Mouse (Mus musculus) midbrain, embryonic 10.5 days (tissue): ENCODE data around the gene Plekhh2. TPM values are rescaled to one million over a fixed set of nuclear protein-coding genes. Genes with fewer than 3 reads are reported as not detected.

Source experiments
- DNase-seq: peaks from one replicate; pipeline ENCODE4 v3.0.0-alpha.2; 2017; ENCODE audit warnings: low spot score
- H3K27ac ChIP-seq: fragments of 300-500 bp; sonication (generic); replicated peaks from 2 replicates; pipeline ENCODE4 v1.5.1; 2016; ENCODE audit warnings: mild to moderate bottlenecking
- H3K27me3 ChIP-seq: fragments of 300-500 bp; sonication (generic); 2 replicates; pipeline ENCODE4 v1.6.1; 2016; ENCODE audit warnings: low read depth, mild to moderate bottlenecking; ENCODE audit not compliant: poor library complexity, severe bottlenecking
- H3K36me3 ChIP-seq: fragments of 300-500 bp; sonication (generic); 2 replicates; pipeline ENCODE4 v1.6.1; 2016; ENCODE audit warnings: mild to moderate bottlenecking, moderate library complexity
- H3K4me1 ChIP-seq: fragments of 300-500 bp; sonication (generic); 2 replicates; pipeline ENCODE4 v1.6.1; 2016
- H3K4me3 ChIP-seq: fragments of 300-500 bp; sonication (generic); 2 replicates; pipeline ENCODE4 v1.5.1; 2016; ENCODE audit warnings: mild to moderate bottlenecking, moderate library complexity
- H3K9me3 ChIP-seq: fragments of 300-500 bp; sonication (generic); replicated peaks from 2 replicates; pipeline ENCODE4 v1.6.1; 2016; ENCODE audit warnings: mild to moderate bottlenecking
- WGBS: fragments of 180-500 bp; shearing (Covaris S2); methylation state at CpG from one replicate; pipeline ENCODE4 v1.1.7; 2016; 5-methylcytosine and 5-hydroxymethylcytosine counted together
- polyA plus RNA-seq: library from polyadenylated mRNA; unstranded; fragments of >200 nt; fragmentation: Nextera tagmentation; extraction: Ambion mirVana; gene quantifications from 2 replicates; pipeline ENCODE4 v1.2.1, GENCODE M21; 2016

The Plekhh2 gene
- polyA plus RNA-seq, 1 experiment from 2014 or later = 2.9 TPM

GRCm38 (mm10) chr17:84603709-84604420 is 92.2 kb downstream of the Plekhh2 start:
- WGBS = 92% methylated on average over 10 of the region's 10 CpGs
- DNase-seq = no peak
- no peak overlapping the region for H3K27ac ChIP-seq
- H3K36me3 ChIP-seq = no peaks in the 10 kb centered on the region
- 0 out of 2 replicates have a peak, but pooled peaks cover 3% of the 10 kb centered on the region for H3K4me1 ChIP-seq
- no peak overlapping the region for H3K4me3 ChIP-seq
- H3K27me3 ChIP-seq = no peaks in the 10 kb centered on the region
- H3K9me3 ChIP-seq = no peaks in the 10 kb centered on the region

- H3K27ac ChIP-seq = no peak overlapping the region
- no peak for DNase-seq
Observed at GRCm38 (mm10) chr17:84606976-84607375, 95.3 kb downstream of the Plekhh2 start.

GRCm38 (mm10) chr17:84607617-84608016 is 95.9 kb downstream of the Plekhh2 start:
- Histone ChIP-seq H3K36me3 (peaks cover 9% of the 10 kb centered on the region), H3K9me3 (no peaks in the 10 kb centered on the region), H3K27ac (no peak overlapping the region), H3K4me1 (0 out of 2 replicates have a peak, but pooled peaks cover 3% of the 10 kb centered on the region), H3K27me3 (no peaks in the 10 kb centered on the region), H3K4me3 (no peak overlapping the region)
- no peak for DNase-seq
- WGBS = 70% methylated on average over 5 of the region's 5 CpGs

More at GRCm38 (mm10) chr17:84606976-84607375, 95.3 kb downstream of the Plekhh2 start:
- H3K9me3 ChIP-seq = no peaks in the 10 kb centered on the region
- 0 out of 2 replicates have a peak, but pooled peaks cover 3% of the 10 kb centered on the region for H3K4me1 ChIP-seq
- WGBS = 51% methylated on average over 13 of the region's 13 CpGs
- H3K36me3 ChIP-seq = peaks cover 4% of the 10 kb centered on the region
- no peak overlapping the region for H3K4me3 ChIP-seq
- H3K27me3 ChIP-seq = no peaks in the 10 kb centered on the region

GRCm38 (mm10) chr17:84608606-84609005 is 96.9 kb downstream of the Plekhh2 start:
- H3K4me3 ChIP-seq = no peak overlapping the region
- H3K36me3 ChIP-seq = peaks cover 17% of the 10 kb centered on the region
- H3K9me3 ChIP-seq = peaks cover 5% of the 10 kb centered on the region
- no peak overlapping the region for H3K27ac ChIP-seq
- 90% methylated on average over 4 of the region's 4 CpGs for WGBS
- H3K4me1 ChIP-seq = no peaks in the 10 kb centered on the region
- no peak for DNase-seq
- H3K27me3 ChIP-seq = no peaks in the 10 kb centered on the region

GRCm38 (mm10) chr17:84611500-84611899 is 99.8 kb downstream of the Plekhh2 start:
- Histone ChIP-seq H3K27me3 (no peaks in the 10 kb centered on the region), H3K36me3 (peaks cover 33% of the 10 kb centered on the region), H3K4me3 (no peak overlapping the region), H3K4me1 (no peaks in the 10 kb centered on the region), H3K27ac (no peak overlapping the region), H3K9me3 (peaks cover 9% of the 10 kb centered on the region)
- WGBS = 90% methylated on average over 9 of the region's 9 CpGs
- DNase-seq = no peak

- H3K36me3 ChIP-seq = peaks cover 33% of the 10 kb centered on the region
- H3K27ac ChIP-seq = no peak overlapping the region
- WGBS = 83% methylated on average over 7 of the region's 7 CpGs
- no peak overlapping the region for H3K4me3 ChIP-seq
- no peaks in the 10 kb centered on the region for H3K27me3 ChIP-seq
- H3K4me1 ChIP-seq = no peaks in the 10 kb centered on the region
- peaks cover 9% of the 10 kb centered on the region for H3K9me3 ChIP-seq
- DNase-seq = no peak
Observed at GRCm38 (mm10) chr17:84611971-84612370, 100.3 kb downstream of the Plekhh2 start.

GRCm38 (mm10) chr17:84615811-84616210 is 104.1 kb downstream of the Plekhh2 start:
- Histone ChIP-seq H3K4me1 (peaks cover 13% of the 10 kb centered on the region), H3K27me3 (no peaks in the 10 kb centered on the region), H3K36me3 (peaks cover 33% of the 10 kb centered on the region), H3K27ac (no peak overlapping the region), H3K4me3 (no peak overlapping the region), H3K9me3 (peaks cover 9% of the 10 kb centered on the region)
- 93% methylated on average over 11 of the region's 11 CpGs for WGBS
- no peak for DNase-seq

- H3K4me3 ChIP-seq = no peak overlapping the region
- WGBS = 91% methylated on average over 6 of the region's 6 CpGs
- H3K9me3 ChIP-seq = peaks cover 9% of the 10 kb centered on the region
- peaks cover 13% of the 10 kb centered on the region for H3K4me1 ChIP-seq
- no peaks in the 10 kb centered on the region for H3K27me3 ChIP-seq
- DNase-seq = no peak
- H3K27ac ChIP-seq = no peak overlapping the region
- H3K36me3 ChIP-seq = peaks cover 33% of the 10 kb centered on the region
Observed at GRCm38 (mm10) chr17:84616526-84617074, 104.9 kb downstream of the Plekhh2 start.

GRCm38 (mm10) chr17:84617953-84618352 is 106.3 kb downstream of the Plekhh2 start:
- Histone ChIP-seq H3K9me3 (peaks cover 9% of the 10 kb centered on the region), H3K4me1 (peaks cover 13% of the 10 kb centered on the region), H3K36me3 (peaks cover 22% of the 10 kb centered on the region), H3K27ac (no peak overlapping the region), H3K4me3 (no peak overlapping the region), H3K27me3 (no peaks in the 10 kb centered on the region)
- no peak for DNase-seq
- WGBS = 90% methylated on average over 6 of the region's 6 CpGs

- Histone ChIP-seq H3K36me3 (peaks cover 11% of the 10 kb centered on the region), H3K27me3 (no peaks in the 10 kb centered on the region), H3K9me3 (no peaks in the 10 kb centered on the region), H3K4me1 (peaks cover 13% of the 10 kb centered on the region), H3K4me3 (no peak overlapping the region), H3K27ac (no peak overlapping the region)
- DNase-seq = no peak
- WGBS = 92% methylated on average over 7 of the region's 7 CpGs
Observed at GRCm38 (mm10) chr17:84619112-84619511, 107.4 kb downstream of the Plekhh2 start.

GRCm38 (mm10) chr17:84620076-84620475 is 108.4 kb downstream of the Plekhh2 start:
- H3K4me1 ChIP-seq = peaks cover 13% of the 10 kb centered on the region
- no peaks in the 10 kb centered on the region for H3K27me3 ChIP-seq
- no peak overlapping the region for H3K27ac ChIP-seq
- no peak for DNase-seq
- peaks cover 1% of the 10 kb centered on the region; the same call in 1 of the 2 replicates for H3K36me3 ChIP-seq
- WGBS = 83% methylated on average over 3 of the region's 3 CpGs
- no peak overlapping the region for H3K4me3 ChIP-seq
- H3K9me3 ChIP-seq = no peaks in the 10 kb centered on the region

- whole genome bisulfite sequencing = 88% methylated on average over 6 of the region's 6 CpGs
- Histone ChIP-seq H3K9me3 (no peaks in the 10 kb centered on the region), H3K36me3 (no peaks in the 10 kb centered on the region), H3K4me1 (peaks cover 13% of the 10 kb centered on the region), H3K27ac (no peak overlapping the region), H3K27me3 (no peaks in the 10 kb centered on the region), H3K4me3 (no peak overlapping the region)
- no peak for DNase-seq
Observed at GRCm38 (mm10) chr17:84620610-84621009, 108.9 kb downstream of the Plekhh2 start.

GRCm38 (mm10) chr17:84621209-84621608 is 109.5 kb downstream of the Plekhh2 start:
- H3K4me3 ChIP-seq = no peak overlapping the region
- H3K27me3 ChIP-seq = no peaks in the 10 kb centered on the region
- 91% methylated on average over 6 of the region's 6 CpGs for WGBS
- peaks cover 13% of the 10 kb centered on the region for H3K4me1 ChIP-seq
- H3K27ac ChIP-seq = no peak overlapping the region
- no peak for DNase-seq
- no peaks in the 10 kb centered on the region for H3K36me3 ChIP-seq
- no peaks in the 10 kb centered on the region for H3K9me3 ChIP-seq
